ENCODE assay signal across 9 mouse cellular contexts in genomic region chr15:80930048-80930571, GRCm38 (mm10). TPM values are rescaled to one million over a fixed set of nuclear protein-coding genes. Genes with fewer than 3 reads are reported as not detected.
DNase-seq lines count a peak whose midpoint lies in the region; ATAC-seq lines count a peak whose summit lies in the region.
"Had no signal": no experiment of that assay in that cellular context is flagged by ENCODE, and none has a peak within 500 bp of the region (broad histone marks: within the 10 kb centered on the region; RNA-seq: fewer than 3 reads in every experiment).

No protein-coding gene starts in this region.

- no peaks in the 10 kb centered on the region for H3K9me3 ChIP-seq in heart, embryonic 11.5 days (replicated peaks; ENCODE audit: control insufficient read depth, low read length)
- H3K9me3 ChIP-seq in embryonic facial prominence, embryonic 10.5 days, result no peaks in the 10 kb centered on the region
- H3K9me3 ChIP-seq: heart, embryonic 15.5 days had no signal

- peaks cover 18% of the 10 kb centered on the region for H3K36me3 ChIP-seq in heart, embryonic 11.5 days (ENCODE audit: control insufficient read depth, insufficient read depth, low read length)
- peaks cover 75% of the 10 kb centered on the region for H3K36me3 ChIP-seq in embryonic facial prominence, embryonic 10.5 days (replicated peaks)

- peak; percentile 59; the same call in 1 of the 2 replicates for ATAC-seq in heart, embryonic 11.5 days (replicated peaks; ENCODE audit: insufficient number of reproducible peaks, low FRiP score, low TSS enrichment)
- peak; percentile 72 for ATAC-seq in CD4-positive, CD25-positive, alpha-beta regulatory T cell, adult 4 months

- no peak for DNase-seq in heart, adult 18-20 months
- DNase-seq in embryonic facial prominence, embryonic 10.5 days (ENCODE audit: low spot score), result peak; percentile 87
- DNase-seq in lung, postnatal 10 days, result peak; percentile 41
- no peak for DNase-seq in right cerebral cortex, postnatal 14 days
- DNase-seq in adrenal gland, adult 18-20 months (ENCODE audit: low spot score in 2 of 2), result no peak
- no peak for DNase-seq in natural killer cell, adult 2 months (ENCODE audit: low spot score in 2 of 2)

- H3K27me3 ChIP-seq in heart, embryonic 11.5 days (ENCODE audit: control insufficient read depth, insufficient read depth, low read length), result no peaks in the 10 kb centered on the region
- H3K27me3 ChIP-seq in embryonic facial prominence, embryonic 10.5 days (replicated peaks; ENCODE audit: low read depth, poor library complexity, severe bottlenecking), result no peaks in the 10 kb centered on the region
- H3K27me3 ChIP-seq: heart, embryonic 15.5 days had no signal

- no peak overlapping the region for H3K4me3 ChIP-seq in heart, embryonic 11.5 days (ENCODE audit: low read depth, low read length)
- peak overlapping the region; percentile 25; the same call in 1 of the 2 replicates for H3K4me3 ChIP-seq in embryonic facial prominence, embryonic 10.5 days
- H3K4me3 ChIP-seq: heart, embryonic 15.5 days had no signal

- 18% methylated on average over 15 of the region's 16 CpGs for WGBS in heart, embryonic 11.5 days (ENCODE audit: insufficient replicate concordance)
- WGBS in embryonic facial prominence, embryonic 10.5 days, result 15% methylated on average over 16 of the region's 16 CpGs

- peak overlapping the region; percentile 22; the same call in 1 of the 2 replicates for H3K4me2 ChIP-seq in heart, embryonic 11.5 days
- H3K4me2 ChIP-seq: heart, embryonic 15.5 days had no signal

- peak overlapping the region; percentile 41; the same call in 1 of the 2 replicates for H3K27ac ChIP-seq in heart, embryonic 11.5 days (ENCODE audit: low read depth, low read length)
- H3K27ac ChIP-seq in embryonic facial prominence, embryonic 10.5 days (replicated peaks), result peak overlapping the region; percentile 70
- H3K27ac ChIP-seq: heart, embryonic 15.5 days had no signal

- H3K4me1 ChIP-seq in heart, embryonic 11.5 days (ENCODE audit: control insufficient read depth, insufficient read depth, low read length), result peaks cover 5% of the 10 kb centered on the region; the same call in 1 of the 2 replicates
- peaks cover 13% of the 10 kb centered on the region for H3K4me1 ChIP-seq in embryonic facial prominence, embryonic 10.5 days

- no peak overlapping the region for H3K9ac ChIP-seq in heart, embryonic 11.5 days (ENCODE audit: low read depth, low read length)
- H3K9ac ChIP-seq: heart, embryonic 15.5 days had no signal

RNA-seq across cellular contexts. Expression of gene Adsl, which starts 18.2 kb away (rescaled TPM):
- polyA plus RNA-seq in heart, embryonic 11.5 days (2014; fragmentation: Nextera tagmentation; extraction: Ambion mirVana), result 168 and 169 TPM in 2 replicates
- total RNA-seq in heart, adult 18-20 months (2021), result 10 to 100 TPM; 82.9 to 91.7 TPM
- polyA plus RNA-seq in CD4-positive, CD25-positive, alpha-beta regulatory T cell, adult 4 months (2017; shearing (Covaris generic)), result 100 to 1,000 TPM; 134 to 161 TPM
- polyA plus RNA-seq in embryonic facial prominence, embryonic 10.5 days (2016; fragmentation: Nextera tagmentation; extraction: Ambion mirVana), result 215 and 230 TPM in 2 replicates
- total RNA-seq in adrenal gland, adult 18-20 months (2021), result 10 to 100 TPM; 34.8 to 37.1 TPM

RNA-seq across cellular contexts. Expression of gene Sgsm3, which starts 47.5 kb away (rescaled TPM):
- 13.6 and 14.2 TPM in 2 replicates for polyA plus RNA-seq in heart, embryonic 11.5 days (2014; fragmentation: Nextera tagmentation; extraction: Ambion mirVana)
- 10 to 100 TPM; 13.2 to 13.3 TPM for total RNA-seq in heart, adult 18-20 months (2021)
- 1 to 10 TPM; 3.2 to 7.6 TPM for polyA plus RNA-seq in CD4-positive, CD25-positive, alpha-beta regulatory T cell, adult 4 months (2017; shearing (Covaris generic))
- 30.8 and 32.0 TPM in 2 replicates for polyA plus RNA-seq in embryonic facial prominence, embryonic 10.5 days (2016; fragmentation: Nextera tagmentation; extraction: Ambion mirVana)
- total RNA-seq in adrenal gland, adult 18-20 months (2021), result 10 to 100 TPM; 15.6 to 26.6 TPM

Comparison
In these comparisons a context has a peak if more than half of its experiments do, and no peak if none do; other contexts are left out.
1. DNase-seq: peak in embryonic facial prominence, embryonic 10.5 days (single experiment) and lung, postnatal 10 days (single experiment); none in heart, adult 18-20 months (0 of 2), right cerebral cortex, postnatal 14 days (single experiment), adrenal gland, adult 18-20 months (0 of 2) and natural killer cell, adult 2 months (0 of 2).